Mouse (Mus musculus) thymus, postnatal 4 days (tissue): Measurements from ENCODE around the gene Kcnd2.

Source experiments
- DNase-seq: peaks from one replicate; pipeline ENCODE4 v3.0.0; 2021

Kcnd2 gene

GRCm38 (mm10) chr6:21692861-21693350 lies 477.6 kb downstream of the Kcnd2 start:
- DNase-seq, result no peak

DNA sequence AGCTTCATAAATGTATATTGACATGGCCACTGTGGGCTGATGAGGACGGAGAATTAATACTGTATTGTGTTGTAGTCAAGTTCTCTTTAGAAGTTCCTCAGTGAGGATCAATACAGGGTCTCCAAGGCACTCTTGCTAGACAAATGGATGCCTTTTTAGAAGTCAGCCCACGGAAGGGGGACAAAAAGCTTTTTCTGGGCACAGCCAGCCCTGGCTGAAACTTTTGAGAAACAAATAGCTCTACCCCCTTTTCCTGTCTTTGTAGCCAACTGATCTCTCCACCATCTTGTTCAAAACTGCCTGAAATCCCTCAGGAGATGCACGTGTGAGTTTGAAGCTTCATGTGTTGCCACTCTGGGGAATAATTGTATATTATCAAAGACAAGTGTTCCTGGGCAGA lies 482.3 kb downstream of the Kcnd2 start:
- DNase-seq, result no peak

GRCm38 (mm10) chr6:21701131-21701530 lies 485.8 kb downstream of the Kcnd2 start:
- DNase-seq, result no peak

- DNase-seq, result no peak
Measured at GRCm38 (mm10) chr6:21709228-21709627, 493.9 kb downstream of the Kcnd2 start.

- no peak for DNase-seq
Measured at GRCm38 (mm10) chr6:21719121-21719520, 503.8 kb downstream of the Kcnd2 start.

DNA sequence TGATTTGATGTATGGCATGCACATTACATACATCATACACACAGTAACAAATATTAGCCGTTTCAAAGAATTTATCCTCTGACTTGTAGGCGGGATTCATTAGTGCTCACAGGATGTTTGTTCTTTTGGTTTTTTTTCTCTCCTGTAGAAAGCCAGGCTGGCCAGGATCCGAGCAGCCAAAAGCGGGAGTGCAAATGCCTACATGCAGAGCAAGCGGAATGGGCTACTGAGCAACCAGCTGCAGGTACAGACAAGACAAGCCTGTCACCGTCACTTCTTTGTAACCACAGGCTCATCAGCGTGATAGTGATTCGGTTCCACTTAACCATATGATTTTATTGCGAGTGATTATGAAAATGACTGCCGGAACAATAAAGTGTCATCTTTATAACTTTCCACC lies 506.9 kb downstream of the Kcnd2 start:
- no peak for DNase-seq

DNA sequence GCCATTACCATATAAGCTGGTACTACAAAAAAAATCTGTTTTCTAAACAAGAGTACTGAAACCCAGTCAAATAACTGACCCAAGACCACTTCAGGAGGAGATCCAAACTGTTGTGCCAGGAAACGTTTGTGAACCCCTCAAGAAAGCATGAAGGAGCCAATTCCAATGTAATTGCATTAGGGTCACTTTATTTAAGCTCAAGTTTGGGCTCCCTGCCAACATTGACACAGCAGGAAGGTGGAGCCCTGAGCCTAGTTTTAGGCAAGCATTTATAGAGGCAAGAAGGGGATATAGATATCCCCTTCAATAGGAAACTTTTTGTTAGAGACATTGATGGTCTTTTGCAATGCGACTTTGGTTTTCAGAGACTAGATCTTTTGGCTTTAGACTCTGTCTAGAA lies 525.3 kb downstream of the Kcnd2 start:
- no peak for DNase-seq

DNA sequence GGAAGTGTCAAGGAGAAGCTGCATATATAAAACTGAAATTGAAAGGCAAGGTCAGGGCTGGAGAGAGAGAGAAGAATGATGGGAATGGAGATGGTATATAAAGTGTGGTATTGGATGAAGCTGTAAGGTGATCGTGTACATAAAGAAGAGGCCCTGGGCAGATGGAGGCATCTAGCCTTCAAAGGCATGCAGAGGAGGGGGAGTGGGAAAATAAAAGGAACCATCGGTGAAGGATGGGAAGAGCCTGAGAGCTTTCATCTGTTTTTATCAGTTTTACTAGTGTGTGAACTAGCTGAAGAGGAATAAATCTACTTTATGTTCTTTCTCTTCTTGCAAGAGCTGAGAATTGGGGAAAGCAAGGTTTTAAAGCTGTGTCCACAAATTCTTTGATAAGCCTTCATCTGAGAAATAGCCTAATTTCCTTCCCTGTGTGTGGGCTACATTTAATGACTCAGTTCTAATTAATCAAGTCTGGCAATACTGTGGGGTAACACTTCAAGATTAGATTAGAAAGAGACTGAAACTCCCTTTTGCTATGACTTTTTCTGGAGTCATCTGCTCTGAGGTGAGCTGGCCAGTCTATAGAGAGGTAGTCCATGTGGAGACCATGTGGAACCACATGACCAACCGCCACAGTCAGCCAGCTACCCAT lies 529.4 kb downstream of the Kcnd2 start:
- no peak for DNase-seq

GRCm38 (mm10) chr6:21747536-21747935 lies 532.2 kb downstream of the Kcnd2 start:
- no peak for DNase-seq

DNA sequence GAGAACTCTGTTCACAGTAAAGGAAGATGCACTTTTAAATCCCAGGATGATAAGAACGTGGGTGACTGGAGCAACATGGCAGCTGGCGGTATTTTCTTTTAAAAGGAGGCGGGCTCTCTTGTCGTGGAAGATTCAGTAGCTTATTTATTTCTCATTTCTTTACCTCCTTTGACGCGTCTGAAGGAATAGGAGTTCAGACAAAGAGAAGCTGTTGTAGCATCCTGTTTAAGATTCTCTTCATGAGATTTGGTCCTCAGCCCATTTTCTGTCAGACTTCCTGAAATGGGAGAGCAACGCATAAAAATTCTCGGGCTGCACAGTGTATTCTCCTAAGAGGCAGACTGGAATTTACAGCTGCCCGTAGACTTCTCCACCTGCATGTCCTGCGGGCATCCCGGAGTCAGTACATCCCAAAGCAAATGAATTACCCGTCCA lies 552.5 kb downstream of the Kcnd2 start:
- DNase-seq, result no peak

DNA sequence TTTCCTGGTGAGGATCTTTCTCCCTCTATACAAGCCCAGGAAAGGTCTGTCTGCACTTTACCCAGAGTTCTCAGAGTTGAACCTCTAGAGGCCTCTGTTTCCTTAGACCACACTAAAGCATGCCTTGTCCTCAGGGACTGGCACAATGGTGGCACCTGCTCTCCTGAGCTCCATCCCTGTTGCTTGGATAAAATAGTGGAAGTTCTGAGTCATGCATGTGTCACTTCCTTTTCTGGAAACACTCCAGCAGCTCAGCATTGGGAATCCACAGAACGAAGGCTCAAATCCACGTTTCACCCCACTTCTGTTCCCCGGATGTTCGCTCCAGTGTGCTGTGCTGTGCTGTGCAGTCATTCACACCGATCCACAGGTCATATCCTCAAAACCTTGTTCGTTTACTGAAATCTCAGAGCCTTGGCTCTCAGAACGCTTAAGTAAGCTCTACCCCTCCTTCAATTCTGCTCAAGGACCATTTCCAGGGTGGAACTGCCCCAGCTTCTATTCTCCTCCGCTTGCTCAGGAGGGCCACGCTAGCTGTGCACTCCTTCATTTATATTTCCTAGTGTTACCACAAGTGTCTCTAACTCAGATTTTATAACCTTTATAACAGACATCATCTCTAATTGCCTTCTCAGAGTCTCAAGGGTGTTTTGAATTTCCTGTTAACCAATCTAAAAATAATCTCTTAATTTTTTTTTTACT lies 553.6 kb downstream of the Kcnd2 start:
- DNase-seq, result no peak

DNA sequence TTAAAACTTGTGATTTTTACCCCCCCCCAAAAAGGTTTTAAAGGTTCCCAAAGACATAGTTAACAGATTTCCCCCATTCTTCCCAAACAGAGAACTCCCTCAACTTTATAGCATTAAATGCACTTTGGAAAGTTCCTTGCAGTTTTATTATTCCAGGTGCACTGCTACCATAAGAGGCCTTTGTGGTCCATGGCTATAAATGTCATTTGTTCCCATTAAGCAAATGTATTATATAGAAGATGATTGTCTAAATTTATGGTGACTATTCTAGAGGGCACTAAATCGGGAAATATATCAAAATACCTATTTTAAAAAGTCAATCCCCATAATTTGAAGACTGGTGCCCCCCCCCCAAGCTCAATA lies 554.1 kb downstream of the Kcnd2 start:
- DNase-seq, result no peak

DNA sequence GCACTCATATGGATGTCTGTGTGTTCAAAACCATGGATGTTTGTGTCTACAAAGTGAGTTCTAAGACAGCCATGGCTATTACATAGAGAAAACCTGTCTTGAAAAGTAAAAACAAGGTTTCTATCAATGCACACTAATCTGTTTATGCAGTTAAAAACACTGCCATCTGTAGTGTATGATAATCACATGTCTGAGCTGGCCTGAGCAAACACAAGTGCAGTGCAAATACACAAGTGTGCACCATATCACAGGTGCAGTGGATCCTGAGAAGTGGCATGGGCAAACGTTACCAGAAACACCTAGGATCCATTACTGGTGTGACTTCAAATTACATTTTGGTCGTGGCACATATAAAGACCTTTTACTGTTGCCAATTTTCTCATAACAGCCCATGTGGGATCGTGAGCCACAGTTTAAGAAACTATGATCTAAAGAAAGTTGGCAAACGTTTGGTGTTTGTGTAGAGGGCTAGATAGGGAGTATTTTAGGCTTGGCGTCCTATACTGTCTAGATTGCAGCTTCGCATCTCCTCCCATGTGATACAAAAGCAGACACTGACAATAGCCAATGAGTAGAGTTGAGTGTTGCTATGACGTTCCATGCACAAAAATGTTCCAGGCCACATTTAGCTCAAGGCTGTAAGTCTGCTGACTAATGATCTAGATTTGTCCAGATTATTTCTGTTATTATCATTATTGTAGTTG lies 559.1 kb downstream of the Kcnd2 start:
- DNase-seq, result no peak
